9 mouse cellular contexts compared by ENCODE assay signal in genomic region chr17:80008847-80009246, GRCm38 (mm10). TPM values are rescaled to one million over a fixed set of nuclear protein-coding genes. Genes with fewer than 3 reads are reported as not detected.
DNase-seq lines count a peak whose midpoint lies in the region; ATAC-seq lines count a peak whose summit lies in the region.
"Had no signal": no experiment of that assay in that cellular context is flagged by ENCODE, and none has a peak within 500 bp of the region (broad histone marks: within the 10 kb centered on the region; RNA-seq: fewer than 3 reads in every experiment).

No protein-coding gene starts in this region.

- H3K4me2 ChIP-seq in heart, embryonic 13.5 days: peak overlapping the region; percentile 51
- H3K4me2 ChIP-seq in midbrain, embryonic 13.5 days (replicated peaks): no peak overlapping the region

- DNase-seq in cerebellum, adult 8-10 months: peak; percentile 16
- DNase-seq in right cerebral cortex, adult 2 months (ENCODE audit: low spot score in 2 of 2): peak; percentile 53 to 63
- no peak for DNase-seq in right cerebral cortex, postnatal 36 days (ENCODE audit: low spot score in 2 of 2)
- DNase-seq in large intestine, adult 2 months (ENCODE audit: low read depth, low spot score): peak; percentile 67
- DNase-seq in thymus, adult 18-20 months: no peak

- WGBS in heart, embryonic 13.5 days: 11% methylated on average over 5 of the region's 5 CpGs
- 13% methylated on average over 5 of the region's 5 CpGs for WGBS in large intestine, adult 2 months
- WGBS in midbrain, embryonic 13.5 days: 37% methylated on average over 5 of the region's 5 CpGs

- H3K4me3 ChIP-seq in heart, embryonic 13.5 days: no peak overlapping the region
- no peak overlapping the region for H3K4me3 ChIP-seq in midbrain, embryonic 13.5 days (replicated peaks)
- H3K4me3 ChIP-seq: myocyte had no signal

- peaks cover 40% of the 10 kb centered on the region for H3K4me1 ChIP-seq in heart, embryonic 13.5 days
- peaks cover 16% of the 10 kb centered on the region for H3K4me1 ChIP-seq in midbrain, embryonic 13.5 days (replicated peaks)

- H3K9ac ChIP-seq in heart, embryonic 13.5 days: peak overlapping the region; percentile 50; the same call in 1 of the 2 replicates
- no peak overlapping the region for H3K9ac ChIP-seq in midbrain, embryonic 13.5 days (replicated peaks)

- H3K9me3 ChIP-seq in heart, embryonic 13.5 days: no peaks in the 10 kb centered on the region
- H3K9me3 ChIP-seq in midbrain, embryonic 13.5 days: no peaks in the 10 kb centered on the region

- H3K36me3 ChIP-seq in heart, embryonic 13.5 days: no peaks in the 10 kb centered on the region
- no peaks in the 10 kb centered on the region for H3K36me3 ChIP-seq in midbrain, embryonic 13.5 days

- ATAC-seq in cerebellum, adult (ENCODE audit: insufficient number of reproducible peaks, low FRiP score, low TSS enrichment): no peak
- ATAC-seq in heart, embryonic 13.5 days (ENCODE audit: extremely low read depth, insufficient number of reproducible peaks, low FRiP score, low TSS enrichment): no peak
- peak; percentile 63; the same call in 1 of the 2 replicates for ATAC-seq in midbrain, embryonic 13.5 days

- peak overlapping the region; percentile 88 for H3K27ac ChIP-seq in heart, embryonic 13.5 days (replicated peaks)
- H3K27ac ChIP-seq in midbrain, embryonic 13.5 days: no peak overlapping the region

- no peaks in the 10 kb centered on the region; the same call in 1 of the 2 replicates for H3K27me3 ChIP-seq in heart, embryonic 13.5 days (replicated peaks)
- H3K27me3 ChIP-seq in midbrain, embryonic 13.5 days: no peaks in the 10 kb centered on the region; the same call in 1 of the 2 replicates

RNA-seq across cellular contexts. Expression of gene Hnrnpll, which starts 53.3 kb away (rescaled TPM):
- polyA plus RNA-seq in heart, embryonic 13.5 days (2015; fragmentation: Nextera tagmentation; extraction: Ambion mirVana): 39.9 and 40.3 TPM in 2 replicates
- 10.1 and 13.8 TPM in 2 replicates for polyA plus RNA-seq in large intestine, adult 2 months (2012; rRNA removed)
- polyA plus RNA-seq in midbrain, embryonic 13.5 days (2015; fragmentation: Nextera tagmentation; extraction: Ambion mirVana): 70.2 and 76.7 TPM in 2 replicates

Comparison
In these comparisons a context has a peak if more than half of its experiments do, and no peak if none do; other contexts are left out.
1. DNase-seq: peak in cerebellum, adult 8-10 months (single experiment), right cerebral cortex, adult 2 months (2 of 2) and large intestine, adult 2 months (single experiment); none in right cerebral cortex, postnatal 36 days (0 of 2) and thymus, adult 18-20 months (0 of 2).